Mouse (Mus musculus) ovary, postnatal 36 days (tissue): ENCODE data around the gene Nfatc2.

Source experiments
- DNase-seq: peaks from one replicate; pipeline ENCODE4 v3.0.0; 2022; ENCODE audit warnings: low spot score, mixed read lengths

Gene Nfatc2

GRCm38 (mm10) chr2:168532061-168532833 lies 69.2 kb downstream of the Nfatc2 start:
- DNase-seq, result no peak

- DNase-seq, result no peak
Measured at GRCm38 (mm10) chr2:168528551-168528950, 72.9 kb downstream of the Nfatc2 start.

- DNase-seq, result no peak
Measured at GRCm38 (mm10) chr2:168527430-168527792, 74.0 kb downstream of the Nfatc2 start.

GRCm38 (mm10) chr2:168526547-168527429 lies 74.7 kb downstream of the Nfatc2 start:
- no peak for DNase-seq

- no peak for DNase-seq
Measured at GRCm38 (mm10) chr2:168525391-168526154, 75.9 kb downstream of the Nfatc2 start.

- peak; percentile 93 for DNase-seq
Measured at GRCm38 (mm10) chr2:168524905-168525381, 76.5 kb downstream of the Nfatc2 start.

- no peak for DNase-seq
Measured at GRCm38 (mm10) chr2:168522247-168522646, 79.2 kb downstream of the Nfatc2 start.

GRCm38 (mm10) chr2:168520771-168521170 lies 80.7 kb downstream of the Nfatc2 start:
- DNase-seq, result no peak

GRCm38 (mm10) chr2:168519589-168519988 lies 81.9 kb downstream of the Nfatc2 start:
- DNase-seq, result no peak

GRCm38 (mm10) chr2:168518256-168518659 lies 83.2 kb downstream of the Nfatc2 start:
- DNase-seq, result peak; percentile 58

- no peak for DNase-seq
Measured at GRCm38 (mm10) chr2:168517774-168518173, 83.7 kb downstream of the Nfatc2 start.

GRCm38 (mm10) chr2:168516717-168517116 lies 84.7 kb downstream of the Nfatc2 start:
- no peak for DNase-seq

GRCm38 (mm10) chr2:168515466-168515865 lies 86.0 kb downstream of the Nfatc2 start:
- no peak for DNase-seq

- DNase-seq, result no peak
Measured at GRCm38 (mm10) chr2:168514131-168514530, 87.3 kb downstream of the Nfatc2 start.

GRCm38 (mm10) chr2:168511529-168511928 lies 89.9 kb downstream of the Nfatc2 start:
- DNase-seq, result no peak

GRCm38 (mm10) chr2:168508469-168509198 lies 92.8 kb downstream of the Nfatc2 start:
- no peak for DNase-seq

- DNase-seq, result peak; percentile 61
Measured at GRCm38 (mm10) chr2:168504431-168505182, 96.8 kb downstream of the Nfatc2 start.

GRCm38 (mm10) chr2:168503735-168504134 lies 97.7 kb downstream of the Nfatc2 start:
- DNase-seq, result no peak

- DNase-seq, result no peak
Measured at GRCm38 (mm10) chr2:168500750-168501149, 100.7 kb downstream of the Nfatc2 start.

- no peak for DNase-seq
Measured at GRCm38 (mm10) chr2:168500244-168500643, 101.2 kb downstream of the Nfatc2 start.

- DNase-seq, result no peak
Measured at GRCm38 (mm10) chr2:168491791-168492190, 109.7 kb downstream of the Nfatc2 start.
